Mouse (Mus musculus) limb, embryonic 11.5 days (tissue): ENCODE measurements around the gene Synpo2l. TPM values are rescaled to one million over a fixed set of nuclear protein-coding genes. Genes with fewer than 3 reads are reported as not detected.
A peak's percentile ranks its signal among the peaks of the same experiment; 100 is the strongest.

Experiments
- ATAC-seq: fragments of 200-750 bp; cut with Nextera tagmentation; 2 replicates; pipeline ENCODE4 v1.8.0; 2017; ENCODE audit warnings: low read depth; ENCODE audit not compliant: insufficient number of reproducible peaks, low FRiP score, low TSS enrichment
- DNase-seq: peaks from one replicate; pipeline ENCODE4 v3.0.0-alpha.2; 2015; ENCODE audit warnings: low spot score
- H3K27ac ChIP-seq: fragments of 300-500 bp; sonication (generic); replicated peaks from 2 replicates; pipeline ENCODE4 v1.5.1; 2014; ENCODE audit warnings: low read depth, mild to moderate bottlenecking, low read length
- H3K27me3 ChIP-seq: fragments of 300-500 bp; sonication (generic); 2 replicates; pipeline ENCODE4 v1.6.1; 2014; ENCODE audit warnings: mild to moderate bottlenecking, low read length, mixed read lengths; ENCODE audit not compliant: control insufficient read depth, insufficient read depth
- H3K36me3 ChIP-seq: fragments of 300-500 bp; sonication (generic); 2 replicates; pipeline ENCODE4 v1.6.1; 2014; ENCODE audit warnings: mild to moderate bottlenecking, low read length, moderate library complexity, mixed read lengths; ENCODE audit not compliant: control insufficient read depth, insufficient read depth
- H3K4me1 ChIP-seq: fragments of 300-500 bp; sonication (generic); 2 replicates; pipeline ENCODE4 v1.6.1; 2014; ENCODE audit warnings: low read length, mixed read lengths; ENCODE audit not compliant: control insufficient read depth, insufficient read depth
- H3K4me2 ChIP-seq: fragments of 300-500 bp; sonication (generic); 2 replicates; pipeline ENCODE4 v1.6.1; 2014; ENCODE audit warnings: low read depth, mild to moderate bottlenecking, moderate library complexity; ENCODE audit not compliant: severe bottlenecking
- H3K4me3 ChIP-seq: fragments of 300-500 bp; sonication (generic); 2 replicates; pipeline ENCODE4 v1.5.1; 2014; ENCODE audit warnings: low read depth, low read length
- H3K9ac ChIP-seq: fragments of 300-500 bp; sonication (generic); 2 replicates; pipeline ENCODE4 v1.6.1; 2014; ENCODE audit warnings: mild to moderate bottlenecking, low read length
- H3K9me3 ChIP-seq: fragments of 300-500 bp; sonication (generic); 2 replicates; pipeline ENCODE4 v1.6.1; 2016; ENCODE audit warnings: low read length; ENCODE audit not compliant: control insufficient read depth
- WGBS: fragments of 180-500 bp; shearing (Covaris S2); extraction: QIAGEN DNeasy Blood & Tissue Kit; methylation state at CpG from one replicate; pipeline ENCODE4 v1.1.7; 2014; 5-methylcytosine and 5-hydroxymethylcytosine counted together
- polyA plus RNA-seq: library from polyadenylated mRNA; unstranded; fragments of >200 nt; fragmentation: Nextera tagmentation; extraction: Ambion mirVana; gene quantifications from 2 replicates; pipeline ENCODE4 v1.2.1, GENCODE M21; 2014

The Synpo2l gene
- polyA plus RNA-seq, 1 experiment from 2014 or later = 4.8 TPM

DNA sequence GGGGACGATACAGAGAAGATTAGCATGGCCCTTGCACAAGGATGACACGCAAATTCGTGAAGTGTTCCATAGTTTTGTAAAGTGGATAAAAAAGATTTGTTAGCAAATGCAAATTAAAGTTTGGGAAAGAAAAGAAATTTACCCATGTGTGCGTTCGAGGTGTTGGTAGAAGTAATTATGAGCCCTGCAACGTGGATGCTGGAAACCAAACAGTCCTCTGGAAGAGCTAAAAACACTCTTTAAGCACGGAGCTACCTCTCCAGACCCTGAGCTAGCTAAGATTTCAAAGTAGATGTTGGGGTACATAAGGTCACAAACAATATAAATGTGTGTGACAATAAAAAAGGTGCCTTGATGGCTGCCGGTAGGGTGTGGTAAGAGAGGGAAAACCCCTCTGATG, 33.4 kb upstream of the Synpo2l start:
- H3K4me2 ChIP-seq = peak overlapping the region; percentile 64
- no peaks in the 10 kb centered on the region for H3K9me3 ChIP-seq
- DNase-seq = no peak
- ATAC-seq = no peak
- H3K4me1 ChIP-seq = peaks cover 12% of the 10 kb centered on the region
- H3K36me3 ChIP-seq = peaks cover 8% of the 10 kb centered on the region; the same call in 1 of the 2 replicates
- peak overlapping the region; percentile 81; the same call in 1 of the 2 replicates for H3K4me3 ChIP-seq
- no peaks in the 10 kb centered on the region for H3K27me3 ChIP-seq
- WGBS = 79% methylated on average over 8 of the region's 8 CpGs
- H3K27ac ChIP-seq = no peak overlapping the region
- no peak overlapping the region for H3K9ac ChIP-seq

- ATAC-seq (no peak), DNase-seq (no peak)
- Histone ChIP-seq H3K27me3 (no peaks in the 10 kb centered on the region), H3K4me3 (no peak overlapping the region), H3K9ac (no peak overlapping the region), H3K4me2 (no peak overlapping the region), H3K9me3 (no peaks in the 10 kb centered on the region), H3K4me1 (peaks cover 20% of the 10 kb centered on the region), H3K27ac (no peak overlapping the region), H3K36me3 (peaks cover 8% of the 10 kb centered on the region; the same call in 1 of the 2 replicates)
- WGBS = 86% methylated on average over 3 of the region's 3 CpGs
These were observed 32.2 kb upstream of the Synpo2l start for GRCm38 (mm10) chr14:20700362-20700761.

DNA sequence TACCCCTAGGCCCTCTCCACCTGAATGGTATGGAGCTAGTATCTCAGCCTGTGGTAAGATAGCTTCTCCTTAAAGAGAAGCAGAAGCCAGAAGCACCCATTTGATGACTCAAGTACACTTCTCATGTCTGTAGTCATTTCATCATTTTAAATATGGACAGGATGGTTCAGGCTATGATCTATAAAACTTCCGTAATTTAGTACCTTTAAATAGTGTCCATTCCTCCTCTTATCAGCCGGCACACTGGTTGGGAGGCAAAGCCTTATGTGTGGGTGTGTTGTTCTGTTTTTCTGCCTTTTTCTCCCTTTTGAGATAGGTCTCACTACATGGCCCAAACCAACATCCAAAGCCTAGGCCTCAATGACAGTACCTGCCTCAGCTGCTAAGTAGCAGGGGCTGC, 30.4 kb upstream of the Synpo2l start:
- H3K4me1 ChIP-seq = peaks cover 23% of the 10 kb centered on the region
- peaks cover 1% of the 10 kb centered on the region; the same call in 1 of the 2 replicates for H3K36me3 ChIP-seq
- H3K27ac ChIP-seq = no peak overlapping the region
- ATAC-seq (no peak), DNase-seq (no peak)
- no peak overlapping the region for H3K4me2 ChIP-seq
- H3K27me3 ChIP-seq = no peaks in the 10 kb centered on the region
- H3K4me3 ChIP-seq = no peak overlapping the region
- H3K9me3 ChIP-seq = no peaks in the 10 kb centered on the region
- H3K9ac ChIP-seq = no peak overlapping the region
- WGBS = 86% methylated on average over 2 of the region's 2 CpGs

GRCm38 (mm10) chr14:20696986-20697385, 28.8 kb upstream of the Synpo2l start:
- ATAC-seq = no peak

GRCm38 (mm10) chr14:20695761-20696520, 27.8 kb upstream of the Synpo2l start:
- Histone ChIP-seq H3K4me1 (peaks cover 19% of the 10 kb centered on the region), H3K4me2 (peak overlapping the region; percentile 75), H3K9ac (peak overlapping the region; percentile 83), H3K27me3 (no peaks in the 10 kb centered on the region), H3K36me3 (peaks cover 14% of the 10 kb centered on the region; the same call in 1 of the 2 replicates), H3K27ac (no peak overlapping the region; the same call in 1 of the 2 replicates), H3K4me3 (peak overlapping the region; percentile 72), H3K9me3 (no peaks in the 10 kb centered on the region)
- no peak; the same call in 1 of the 2 replicates for ATAC-seq
- whole genome bisulfite sequencing = 15% methylated on average over 27 of the region's 27 CpGs
- no peak for DNase-seq

More at GRCm38 (mm10) chr14:20696986-20697385, 28.8 kb upstream of the Synpo2l start:
- no peaks in the 10 kb centered on the region for H3K9me3 ChIP-seq
- H3K4me3 ChIP-seq = peak overlapping the region; percentile 12; the same call in 1 of the 2 replicates
- H3K36me3 ChIP-seq = peaks cover 6% of the 10 kb centered on the region; the same call in 1 of the 2 replicates
- H3K27ac ChIP-seq = no peak overlapping the region
- H3K4me1 ChIP-seq = peaks cover 23% of the 10 kb centered on the region
- H3K27me3 ChIP-seq = no peaks in the 10 kb centered on the region
- peak; percentile 56 for DNase-seq
- peak overlapping the region; percentile 75; the same call in 1 of the 2 replicates for H3K4me2 ChIP-seq
- H3K9ac ChIP-seq = no peak overlapping the region
- WGBS = 39% methylated on average over 1 of the region's 1 CpGs

DNA sequence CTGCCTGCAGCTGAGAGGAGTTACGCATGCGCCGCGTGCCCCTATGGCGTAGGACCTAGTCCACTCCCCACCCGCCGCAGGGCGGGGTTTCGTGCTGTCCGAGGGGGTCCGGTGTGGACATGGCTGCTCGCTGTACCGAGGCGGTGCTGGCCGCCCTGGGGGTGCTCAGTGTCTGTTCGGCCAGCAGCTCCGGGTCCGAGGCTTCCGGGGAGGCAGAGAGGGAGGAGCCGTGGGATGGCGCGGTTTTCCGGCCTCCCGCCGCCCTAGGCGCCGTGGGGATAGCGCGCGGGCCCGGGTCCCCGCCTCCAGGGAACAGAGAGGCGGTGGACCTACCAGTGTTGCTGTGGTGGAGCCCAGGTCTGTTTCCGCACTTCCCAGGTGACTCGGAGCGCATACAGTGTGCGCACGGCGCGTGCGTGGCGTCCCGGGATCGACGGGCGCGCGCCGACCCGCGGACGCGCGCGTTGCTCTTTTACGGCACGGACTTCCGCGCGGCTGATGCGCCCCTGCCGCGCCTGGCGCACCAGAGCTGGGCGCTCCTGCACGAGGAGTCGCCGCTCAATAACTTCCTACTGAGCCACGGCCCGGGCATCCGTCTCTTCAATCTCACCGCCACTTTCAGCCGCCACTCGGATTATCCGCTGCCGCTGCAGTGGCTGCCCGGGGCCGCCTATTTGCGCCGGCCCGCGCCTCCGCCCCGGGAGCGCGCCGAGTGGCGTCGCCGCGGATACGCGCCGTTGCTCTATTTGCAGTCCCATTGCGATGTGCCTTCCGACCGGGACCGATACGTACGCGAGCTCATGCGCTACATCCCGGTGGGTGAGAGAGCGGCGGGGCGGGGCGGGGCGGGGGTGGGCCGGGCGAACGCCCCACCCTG, 27.0 kb upstream of the Synpo2l start, which contains the start of gene Fut11:
Gene Fut11 (plus strand): TSS at position 85 of the 877 bp plus-strand sequence.
- Histone ChIP-seq H3K9ac (peak within 1 kb of the TSS; percentile 83), H3K36me3 (peaks cover 17% of the 10 kb centered on the region; the same call in 1 of the 2 replicates), H3K4me3 (peak within 1 kb of the TSS; percentile 72), H3K27ac (peak within 1 kb of the TSS; percentile 93), H3K4me2 (peak within 1 kb of the TSS; percentile 75), H3K9me3 (no peaks in the 10 kb centered on the region), H3K4me1 (peaks cover 19% of the 10 kb centered on the region), H3K27me3 (no peaks in the 10 kb centered on the region)
- under 1% methylated on average over 111 of the region's 111 CpGs for WGBS
- ATAC-seq (peak; percentile 91), DNase-seq (peak; percentile 88)

GRCm38 (mm10) chr14:20694185-20694883, 26.2 kb upstream of the Synpo2l start:
- Histone ChIP-seq H3K9me3 (no peaks in the 10 kb centered on the region), H3K9ac (peak overlapping the region; percentile 83), H3K4me2 (peak overlapping the region; percentile 75), H3K4me3 (peak overlapping the region; percentile 72), H3K4me1 (peaks cover 19% of the 10 kb centered on the region), H3K36me3 (peaks cover 17% of the 10 kb centered on the region; the same call in 1 of the 2 replicates), H3K27ac (peak overlapping the region; percentile 93), H3K27me3 (no peaks in the 10 kb centered on the region)
- WGBS = 49% methylated on average over 13 of the region's 13 CpGs
- peak; percentile 37 for ATAC-seq
- no peak for DNase-seq
